Mouse (Mus musculus) limb, embryonic 14.5 days (tissue): Measurements from ENCODE around the gene Olfr172. TPM values are rescaled to one million over a fixed set of nuclear protein-coding genes. Genes with fewer than 3 reads are reported as not detected.
A peak's percentile ranks its signal among the peaks of the same experiment; 100 is the strongest.

ENCODE experiments used
- ATAC-seq: fragments of 200-750 bp; cut with Nextera tagmentation; 2 replicates; pipeline ENCODE4 v1.8.0; 2017; ENCODE audit warnings: low read depth, moderate number of reproducible peaks, moderate TSS enrichment; ENCODE audit not compliant: low FRiP score
- DNase-seq: peaks from one replicate; pipeline ENCODE4 v3.0.0-alpha.2; 2015; ENCODE audit warnings: low spot score
- H3K27ac ChIP-seq: fragments of 300-500 bp; sonication (generic); replicated peaks from 2 replicates; pipeline ENCODE4 v1.5.1; 2014; ENCODE audit warnings: low read depth, mild to moderate bottlenecking, low read length, moderate library complexity, mixed read lengths
- H3K27me3 ChIP-seq: fragments of 300-500 bp; sonication (generic); 2 replicates; pipeline ENCODE4 v1.6.1; 2014; ENCODE audit warnings: low read length, mixed read lengths; ENCODE audit not compliant: control insufficient read depth, insufficient read depth
- H3K36me3 ChIP-seq: fragments of 300-500 bp; sonication (generic); 2 replicates; pipeline ENCODE4 v1.6.1; 2014; ENCODE audit warnings: mild to moderate bottlenecking, low read length, moderate library complexity, mixed read lengths; ENCODE audit not compliant: control insufficient read depth, insufficient read depth
- H3K4me1 ChIP-seq: fragments of 300-500 bp; sonication (generic); 2 replicates; pipeline ENCODE4 v1.6.1; 2014; ENCODE audit warnings: antibody characterized with exemption, low read length, mixed read lengths; ENCODE audit not compliant: control insufficient read depth, insufficient read depth
- H3K4me2 ChIP-seq: fragments of 300-500 bp; sonication (generic); replicated peaks from 2 replicates; pipeline ENCODE4 v1.6.1; 2014; ENCODE audit warnings: low read depth, mild to moderate bottlenecking, low read length, moderate library complexity; ENCODE audit not compliant: severe bottlenecking
- H3K4me3 ChIP-seq: fragments of 300-500 bp; sonication (generic); replicated peaks from 2 replicates; pipeline ENCODE4 v1.5.1; 2014; ENCODE audit warnings: low read length
- H3K9ac ChIP-seq: fragments of 300-500 bp; sonication (generic); 2 replicates; pipeline ENCODE4 v1.6.1; 2014; ENCODE audit warnings: mild to moderate bottlenecking, low read depth, low read length, moderate library complexity; ENCODE audit not compliant: severe bottlenecking
- H3K9me3 ChIP-seq: fragments of 300-500 bp; sonication (generic); 2 replicates; pipeline ENCODE4 v1.6.1; 2016; ENCODE audit warnings: low read length; ENCODE audit not compliant: control insufficient read depth
- POLR2A ChIP-seq: fragments of 200-500 bp; IDR thresholded peaks from 2 replicates; pipeline ENCODE4 v1.8.0; 2012; ENCODE audit warnings: inconsistent platforms, mild to moderate bottlenecking, moderate library complexity, borderline replicate concordance; ENCODE audit not compliant: insufficient read depth, insufficient read length; ENCODE audit errors: extremely low read depth
- WGBS: fragments of 180-500 bp; shearing (Covaris S2); extraction: QIAGEN DNeasy Blood & Tissue Kit; methylation state at CpG from one replicate; pipeline ENCODE4 v1.1.7; 2014; 5-methylcytosine and 5-hydroxymethylcytosine counted together
- microRNA-seq: library from miRNA; unstranded; fragments of <30 nt; microRNA quantifications from one replicate; pipeline ENCODE4, GENCODE M21; 2016
- polyA plus RNA-seq, 2 experiments: library from polyadenylated mRNA; depleted of rRNA in 1 of 2; stranded (reverse) in 1 of 2; unstranded in 1 of 2; fragments of >200 nt; fragmentation: Nextera tagmentation in 1 of 2; extraction: Ambion mirVana in 1 of 2; gene quantifications; 2 replicates each; pipeline versions ENCODE4 v1.2.1 to v1.2.3; 2012 to 2014

Gene Olfr172
- polyA plus RNA-seq, 2 experiments = not detected

- Histone ChIP-seq H3K9me3 (no peaks in the 10 kb centered on the region), H3K4me3 (no peak overlapping the region)
- TF ChIP-seq POLR2A = no peak
Measured at GRCm38 (mm10) chr16:58722292-58722691, 40.7 kb downstream of the Olfr172 start.

GRCm38 (mm10) chr16:58718666-58719120 lies 44.3 kb downstream of the Olfr172 start, which contains the start of gene Gpr15:
Gene Gpr15 (minus strand): TSS chr16:58719070.
- WGBS = 92% methylated on average over 7 of the region's 7 CpGs
- no peak for DNase-seq

More at GRCm38 (mm10) chr16:58722292-58722691, 40.7 kb downstream of the Olfr172 start:
- no peak overlapping the region for H3K9ac ChIP-seq
- no peaks in the 10 kb centered on the region for H3K4me1 ChIP-seq
- H3K27ac ChIP-seq = no peak overlapping the region
- no peaks in the 10 kb centered on the region for H3K27me3 ChIP-seq
- ATAC-seq (no peak), DNase-seq (no peak)
- no peak overlapping the region for H3K4me2 ChIP-seq
- H3K36me3 ChIP-seq = no peaks in the 10 kb centered on the region
- 88% methylated on average over 2 of the region's 2 CpGs for WGBS

DNA sequence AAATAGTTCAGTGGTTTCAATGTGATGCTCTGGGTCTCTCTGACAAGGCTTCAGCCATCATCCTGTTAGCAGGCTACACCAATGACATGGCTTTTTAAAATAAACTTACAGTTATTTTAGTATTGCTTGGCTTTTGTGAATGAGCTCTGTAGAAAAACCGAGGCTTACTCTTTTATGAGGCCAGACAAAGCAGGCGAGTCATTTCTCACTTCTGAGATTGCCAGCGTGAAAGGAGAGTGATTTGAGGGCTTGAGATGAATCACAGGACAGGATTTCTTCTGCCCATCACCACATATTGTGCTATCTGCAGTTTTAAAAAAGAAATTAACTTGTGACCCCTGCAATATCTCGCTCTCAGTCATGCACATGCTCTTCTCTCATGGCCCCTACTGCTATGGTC lies 48.0 kb downstream of the Olfr172 start:
- Histone ChIP-seq H3K4me2 (no peak overlapping the region), H3K4me1 (no peaks in the 10 kb centered on the region), H3K9me3 (no peaks in the 10 kb centered on the region), H3K36me3 (no peaks in the 10 kb centered on the region), H3K27me3 (no peaks in the 10 kb centered on the region), H3K27ac (no peak overlapping the region), H3K4me3 (no peak overlapping the region), H3K9ac (no peak overlapping the region)
- TF ChIP-seq POLR2A = no peak
- WGBS = 66% methylated on average over 4 of the region's 4 CpGs
- ATAC-seq = no peak
- DNase-seq = no peak

More at GRCm38 (mm10) chr16:58718666-58719120, 44.3 kb downstream of the Olfr172 start, which contains the start of gene Gpr15:
- H3K27me3 ChIP-seq = no peaks in the 10 kb centered on the region
- no peaks in the 10 kb centered on the region for H3K36me3 ChIP-seq
- no peaks in the 10 kb centered on the region for H3K4me1 ChIP-seq
- no peak for TF ChIP-seq POLR2A
- no peak within 1 kb of the TSS for H3K4me3 ChIP-seq
- H3K9ac ChIP-seq = no peak within 1 kb of the TSS
- ATAC-seq = no peak
- no peaks in the 10 kb centered on the region for H3K9me3 ChIP-seq
- no peak within 1 kb of the TSS for H3K4me2 ChIP-seq
- no peak within 1 kb of the TSS for H3K27ac ChIP-seq

- DNase-seq (no peak), ATAC-seq (no peak)
- Histone ChIP-seq H3K4me2 (no peak overlapping the region), H3K27me3 (no peaks in the 10 kb centered on the region), H3K9me3 (no peaks in the 10 kb centered on the region), H3K27ac (no peak overlapping the region), H3K36me3 (no peaks in the 10 kb centered on the region), H3K9ac (no peak overlapping the region), H3K4me1 (no peaks in the 10 kb centered on the region), H3K4me3 (no peak overlapping the region)
- 84% methylated on average over 1 of the region's 1 CpGs for WGBS
- no peak for TF ChIP-seq POLR2A
Measured at GRCm38 (mm10) chr16:58713128-58713527, 49.8 kb downstream of the Olfr172 start.

- Histone ChIP-seq H3K4me1 (no peaks in the 10 kb centered on the region), H3K4me3 (no peak overlapping the region), H3K9me3 (no peaks in the 10 kb centered on the region), H3K36me3 (no peaks in the 10 kb centered on the region), H3K27ac (no peak overlapping the region), H3K9ac (no peak overlapping the region), H3K4me2 (0 out of 2 replicates have a peak overlapping the region, but pooled peaks have one; percentile 17), H3K27me3 (no peaks in the 10 kb centered on the region)
- 62% methylated on average over 8 of the region's 8 CpGs for WGBS
- ATAC-seq (no peak), DNase-seq (no peak)
- TF ChIP-seq POLR2A = no peak
Measured at GRCm38 (mm10) chr16:58712221-58712620, 50.8 kb downstream of the Olfr172 start.

Small RNA genes within 50 kb of the gene (microRNA-seq; reads per million reads assigned to microRNA genes)
- gene Gm27564 = not detected

Other genes starting within 250 kb of the Olfr172 start
- 14.4 and 15.2 TPM in 2 replicates for gene St3gal6, start 238.9 kb downstream of the Olfr172 start, polyA plus RNA-seq (2012; rRNA removed)
- 12.8 and 15.2 TPM in 2 replicates for gene St3gal6, start 238.9 kb downstream of the Olfr172 start, polyA plus RNA-seq (2014; fragmentation: Nextera tagmentation; extraction: Ambion mirVana)
- gene Gm813, start 146.2 kb downstream of the Olfr172 start, polyA plus RNA-seq (2012; rRNA removed) = not detected in 2 replicates
- gene Gm813, start 146.2 kb downstream of the Olfr172 start, polyA plus RNA-seq (2014; fragmentation: Nextera tagmentation; extraction: Ambion mirVana) = not detected in 2 replicates
- not detected in 2 replicates for gene E330017A01Rik, start 124.4 kb downstream of the Olfr172 start, polyA plus RNA-seq (2012; rRNA removed)
- gene E330017A01Rik, start 124.4 kb downstream of the Olfr172 start, polyA plus RNA-seq (2014; fragmentation: Nextera tagmentation; extraction: Ambion mirVana) = not detected in 2 replicates
- gene Cpox, start 92.9 kb downstream of the Olfr172 start, polyA plus RNA-seq (2012; rRNA removed) = 20.3 TPM in 2 replicates
- gene Cpox, start 92.9 kb downstream of the Olfr172 start, polyA plus RNA-seq (2014; fragmentation: Nextera tagmentation; extraction: Ambion mirVana) = 22.3 and 24.4 TPM in 2 replicates
- 0.05 and 0.06 TPM in 2 replicates for gene Gpr15, start 44.1 kb downstream of the Olfr172 start, polyA plus RNA-seq (2012; rRNA removed)
- gene Gpr15, start 44.1 kb downstream of the Olfr172 start, polyA plus RNA-seq (2014; fragmentation: Nextera tagmentation; extraction: Ambion mirVana) = 0.15 TPM in 1 of 2 replicates, not detected in the other
- 107 and 125 TPM in 2 replicates for gene Cldnd1, start 35.3 kb downstream of the Olfr172 start, polyA plus RNA-seq (2012; rRNA removed)
- gene Cldnd1, start 35.3 kb downstream of the Olfr172 start, polyA plus RNA-seq (2014; fragmentation: Nextera tagmentation; extraction: Ambion mirVana) = 137 and 145 TPM in 2 replicates
- gene Olfr173, start 37.1 kb upstream of the Olfr172 start, polyA plus RNA-seq (2012; rRNA removed) = not detected in 2 replicates
- gene Olfr173, start 37.1 kb upstream of the Olfr172 start, polyA plus RNA-seq (2014; fragmentation: Nextera tagmentation; extraction: Ambion mirVana) = not detected in 2 replicates
- gene Olfr175-ps1, start 63.6 kb upstream of the Olfr172 start, polyA plus RNA-seq (2012; rRNA removed) = not detected in 2 replicates
- gene Olfr175-ps1, start 63.6 kb upstream of the Olfr172 start, polyA plus RNA-seq (2014; fragmentation: Nextera tagmentation; extraction: Ambion mirVana) = not detected in 2 replicates
- gene Olfr177, start 111.6 kb upstream of the Olfr172 start, polyA plus RNA-seq (2012; rRNA removed) = not detected in 2 replicates
- gene Olfr177, start 111.6 kb upstream of the Olfr172 start, polyA plus RNA-seq (2014; fragmentation: Nextera tagmentation; extraction: Ambion mirVana) = not detected in 2 replicates
- not detected in 2 replicates for gene Olfr178, start 128.9 kb upstream of the Olfr172 start, polyA plus RNA-seq (2012; rRNA removed)
- gene Olfr178, start 128.9 kb upstream of the Olfr172 start, polyA plus RNA-seq (2014; fragmentation: Nextera tagmentation; extraction: Ambion mirVana) = not detected in 2 replicates
- gene Olfr181, start 165.6 kb upstream of the Olfr172 start, polyA plus RNA-seq (2012; rRNA removed) = not detected in 2 replicates
- gene Olfr181, start 165.6 kb upstream of the Olfr172 start, polyA plus RNA-seq (2014; fragmentation: Nextera tagmentation; extraction: Ambion mirVana) = not detected in 2 replicates
- not detected in 2 replicates for gene Olfr180, start 166.2 kb upstream of the Olfr172 start, polyA plus RNA-seq (2012; rRNA removed)
- not detected in 2 replicates for gene Olfr180, start 166.2 kb upstream of the Olfr172 start, polyA plus RNA-seq (2014; fragmentation: Nextera tagmentation; extraction: Ambion mirVana)
- not detected in 2 replicates for gene Olfr183, start 232.2 kb upstream of the Olfr172 start, polyA plus RNA-seq (2012; rRNA removed)
- gene Olfr183, start 232.2 kb upstream of the Olfr172 start, polyA plus RNA-seq (2014; fragmentation: Nextera tagmentation; extraction: Ambion mirVana) = not detected in 2 replicates